Mouse (Mus musculus) v-Abl transformed pro-B cells (cell line): ENCODE data around the gene Dalrd3.

Experiments
- in situ Hi-C, 2 experiments: fragments of 400-800 bp; cut with MboI; formaldehyde crosslinking; loops; one replicate each; pipeline ENCODE4 v1.15.1; 2025; ENCODE audit not compliant: unreplicated experiment in 2 of 2

Gene Dalrd3

DNA sequence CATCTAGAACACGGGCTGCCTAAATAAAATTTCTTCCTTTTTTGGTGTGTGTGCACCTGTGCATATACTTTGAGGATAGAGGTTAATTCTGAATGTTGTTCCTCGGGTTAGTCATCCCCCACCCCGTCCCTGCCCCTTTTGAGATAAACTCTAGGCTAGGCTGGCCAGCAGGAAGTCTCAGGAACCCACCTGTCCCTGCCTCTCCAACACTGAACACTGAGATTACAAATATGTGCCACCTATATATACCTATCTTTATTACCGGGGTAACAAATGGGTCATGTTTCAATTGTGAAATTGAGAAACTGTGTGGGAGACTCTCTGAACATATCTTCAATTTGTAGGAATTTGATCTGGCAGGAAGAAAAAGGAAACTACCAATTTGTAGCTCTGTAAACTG is 39.2 kb downstream of the Dalrd3 start:
- in situ Hi-C loops: no loop called here

- in situ Hi-C loops: no loop called here
Measured at GRCm38 (mm10) chr9:108611488-108611887, 41.8 kb downstream of the Dalrd3 start.

- in situ Hi-C loops: no loop called here
Measured at GRCm38 (mm10) chr9:108617301-108617700, 47.6 kb downstream of the Dalrd3 start.
